Mouse (Mus musculus) frontal cortex, adult (tissue): ENCODE results near the gene Syne3.
A peak's percentile ranks its signal among the peaks of the same experiment; 100 is the strongest.

Experiments used
- ATAC-seq: cut with Nextera tagmentation; 2 replicates; pipeline ENCODE4 v1.9.2; 2017; ENCODE audit warnings: mild to moderate bottlenecking, moderate library complexity, mixed read lengths; ENCODE audit not compliant: low TSS enrichment

Syne3 gene

GRCm38 (mm10) chr12:105009370-105010212 is at the start of gene Syne3:
Syne3 (minus strand) TSS chr12:105009809.
- peak; percentile 62 for ATAC-seq

GRCm38 (mm10) chr12:105055308-105055707 is 45.7 kb upstream of the Syne3 start:
- ATAC-seq: no peak

- ATAC-seq: no peak
Observed at GRCm38 (mm10) chr12:105054041-105054440, 44.4 kb upstream of the Syne3 start.

GRCm38 (mm10) chr12:105050898-105051297 is 41.3 kb upstream of the Syne3 start:
- ATAC-seq: no peak

GRCm38 (mm10) chr12:105049813-105050212 is 40.2 kb upstream of the Syne3 start:
- ATAC-seq: no peak

- ATAC-seq: no peak
Observed at GRCm38 (mm10) chr12:105048301-105048863, 38.8 kb upstream of the Syne3 start.

- no peak for ATAC-seq
Observed at GRCm38 (mm10) chr12:105044775-105045174, 35.2 kb upstream of the Syne3 start.

GRCm38 (mm10) chr12:105043081-105043480 is 33.5 kb upstream of the Syne3 start:
- no peak for ATAC-seq

GRCm38 (mm10) chr12:105040950-105041349 is 31.3 kb upstream of the Syne3 start:
- no peak for ATAC-seq

GRCm38 (mm10) chr12:105039578-105040289 is 30.1 kb upstream of the Syne3 start:
- ATAC-seq: no peak

GRCm38 (mm10) chr12:105038918-105039317 is 29.3 kb upstream of the Syne3 start:
- no peak for ATAC-seq

GRCm38 (mm10) chr12:105038211-105038610 is 28.6 kb upstream of the Syne3 start:
- no peak for ATAC-seq

- ATAC-seq: no peak
Observed at GRCm38 (mm10) chr12:105034130-105034769, 24.6 kb upstream of the Syne3 start.

- peak; percentile 36 for ATAC-seq
Observed at GRCm38 (mm10) chr12:105032832-105033775, 23.5 kb upstream of the Syne3 start.

GRCm38 (mm10) chr12:105032147-105032831 is 22.7 kb upstream of the Syne3 start, which contains the start of gene Glrx5:
Glrx5 (plus strand) TSS chr12:105032688.
- peak; percentile 94 for ATAC-seq

- no peak; the same call in 1 of the 2 replicates for ATAC-seq
Observed at GRCm38 (mm10) chr12:105031081-105032058, 21.8 kb upstream of the Syne3 start.

- ATAC-seq: no peak
Observed at GRCm38 (mm10) chr12:105029890-105030289, 20.3 kb upstream of the Syne3 start.

GRCm38 (mm10) chr12:105027323-105027991 is 17.8 kb upstream of the Syne3 start:
- no peak for ATAC-seq
